Mouse (Mus musculus) cerebellum, adult 2 months (tissue): ENCODE data around the gene Wnk4.

Source experiments
- CTCF ChIP-seq: fragments of 200-500 bp; IDR thresholded peaks from 2 replicates; pipeline ENCODE4 v1.5.1; 2011; ENCODE audit warnings: low read depth, mild to moderate bottlenecking, control low read depth, low read length, moderate library complexity, borderline replicate concordance; ENCODE audit not compliant: insufficient read depth
- POLR2A ChIP-seq: fragments of 200-500 bp; IDR thresholded peaks from 2 replicates; pipeline ENCODE4 v1.6.1; 2011; ENCODE audit warnings: low read length, control low read depth, borderline replicate concordance; ENCODE audit not compliant: insufficient read depth

- TF ChIP-seq POLR2A, result no peak
- TF ChIP-seq CTCF, result no peak
These were observed 9.3 kb upstream of the Wnk4 start for GRCm38 (mm10) chr11:101251031-101251430.
